9 mouse cellular contexts compared by ENCODE assay signal in the genomic region with DNA sequence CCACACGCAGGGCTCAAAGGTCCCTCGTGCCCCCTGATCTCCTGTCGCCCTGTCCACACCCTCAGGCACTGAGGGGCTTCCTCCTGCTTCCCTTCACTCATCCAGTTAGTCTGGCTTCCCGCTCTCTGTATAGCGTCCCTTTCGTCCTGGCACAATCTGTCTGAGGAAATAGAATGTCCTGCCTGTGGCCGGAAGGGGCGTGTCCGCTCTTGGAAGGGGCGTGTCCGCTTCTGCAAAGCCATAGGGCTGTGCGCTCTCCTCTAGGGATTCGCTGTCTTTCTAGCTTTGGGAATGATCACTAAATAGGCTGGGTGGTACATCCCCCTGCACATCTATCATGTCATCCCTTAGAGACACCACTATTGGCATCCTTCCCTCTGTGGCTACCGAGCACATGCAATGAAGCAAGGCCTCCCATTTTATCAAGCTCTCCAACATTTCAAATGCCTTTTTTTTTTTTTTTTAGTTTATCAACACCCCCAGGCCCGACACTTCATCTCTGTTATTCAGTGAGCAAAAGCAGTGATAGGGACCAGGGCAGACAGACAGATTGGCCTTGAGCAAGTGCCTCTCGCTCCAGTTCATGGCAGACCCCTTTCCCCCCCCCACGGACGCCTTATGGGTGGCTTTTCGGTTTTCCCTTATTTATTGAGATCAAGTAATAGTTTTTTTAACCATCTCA. TPM values are rescaled to one million over a fixed set of nuclear protein-coding genes. Genes with fewer than 3 reads are reported as not detected.
DNase-seq lines count a peak whose midpoint lies in the region; ATAC-seq and TF ChIP-seq lines count a peak whose summit lies in the region.
"Had no signal": no experiment of that assay in that cellular context is flagged by ENCODE, and none has a peak within 500 bp of the region (broad histone marks: within the 10 kb centered on the region; RNA-seq: fewer than 3 reads in every experiment).

No protein-coding gene starts in this region.

- TF ChIP-seq CTCF in ES-Bruce4 (IDR thresholded peaks at IDR 0.05; ENCODE audit: low read depth, low read length) = no peak
- no peak for TF ChIP-seq CTCF in liver, postnatal 0 days (IDR thresholded peaks at IDR 0.05; ENCODE audit: low read depth)

- TF ChIP-seq EP300 in ES-Bruce4 (IDR thresholded peaks at IDR 0.05; ENCODE audit: insufficient read depth, low read depth, low read length) = no peak
- no peak for TF ChIP-seq EP300 in liver, postnatal 0 days (IDR thresholded peaks at IDR 0.05; ENCODE audit: low read depth)

- peaks cover 12% of the 10 kb centered on the region for H3K4me1 ChIP-seq in heart, embryonic 10.5 days
- no peaks in the 10 kb centered on the region for H3K4me1 ChIP-seq in ES-Bruce4 (ENCODE audit: control insufficient read depth, insufficient read depth, low read length)
- H3K4me1 ChIP-seq in heart, embryonic 16.5 days (ENCODE audit: control insufficient read depth, insufficient read depth, low read length) = no peaks in the 10 kb centered on the region; the same call in 1 of the 2 replicates
- peaks cover 17% of the 10 kb centered on the region for H3K4me1 ChIP-seq in liver, postnatal 0 days (ENCODE audit: insufficient read depth)

- H3K9ac ChIP-seq in ES-Bruce4 (ENCODE audit: low read depth, poor library complexity, severe bottlenecking) = no peak overlapping the region
- H3K9ac ChIP-seq in heart, embryonic 16.5 days (ENCODE audit: low read length) = 0 out of 2 replicates have a peak overlapping the region, but pooled peaks have one; percentile 8
- H3K9ac ChIP-seq in liver, postnatal 0 days (replicated peaks) = no peak overlapping the region

- H3K36me3 ChIP-seq in heart, embryonic 10.5 days = no peaks in the 10 kb centered on the region
- no peaks in the 10 kb centered on the region for H3K36me3 ChIP-seq in ES-Bruce4 (ENCODE audit: control insufficient read depth, insufficient read depth, low read length, poor library complexity, severe bottlenecking)
- no peaks in the 10 kb centered on the region for H3K36me3 ChIP-seq in heart, embryonic 16.5 days (ENCODE audit: control insufficient read depth, insufficient read depth)
- H3K36me3 ChIP-seq in liver, postnatal 0 days (replicated peaks; ENCODE audit: insufficient read depth, low read length) = no peaks in the 10 kb centered on the region

- intact Hi-C loops in gastrocnemius, postnatal 14 days (cut with DNase I; ENCODE audit: low total_unique reads) = no loop called here

- no peak for TF ChIP-seq POLR2A in ES-Bruce4 (IDR thresholded peaks at IDR 0.05; ENCODE audit: insufficient read depth, low read length)

- no peaks in the 10 kb centered on the region for H3K27me3 ChIP-seq in heart, embryonic 10.5 days (ENCODE audit: insufficient read depth, poor library complexity, severe bottlenecking)
- no peaks in the 10 kb centered on the region for H3K27me3 ChIP-seq in ES-Bruce4 (ENCODE audit: control insufficient read depth, insufficient read depth, low read length, poor library complexity, severe bottlenecking)
- no peaks in the 10 kb centered on the region for H3K27me3 ChIP-seq in heart, embryonic 16.5 days (ENCODE audit: control insufficient read depth, insufficient read depth, low read length)
- H3K27me3 ChIP-seq in liver, postnatal 0 days (ENCODE audit: insufficient read depth, low read length) = no peaks in the 10 kb centered on the region
- H3K27me3 ChIP-seq: CH12.LX had no signal

- peak overlapping the region; percentile 67 for H3K27ac ChIP-seq in heart, embryonic 10.5 days
- no peak overlapping the region for H3K27ac ChIP-seq in ES-Bruce4 (ENCODE audit: insufficient read depth, low read length)
- no peak overlapping the region for H3K27ac ChIP-seq in heart, embryonic 16.5 days (ENCODE audit: low read length)
- H3K27ac ChIP-seq in liver, postnatal 0 days (ENCODE audit: low read depth) = 0 out of 2 replicates have a peak overlapping the region, but pooled peaks have one; percentile 7

- H3K4me3 ChIP-seq in heart, embryonic 10.5 days = peak overlapping the region; percentile 46
- H3K4me3 ChIP-seq in ES-Bruce4 (ENCODE audit: low read depth, low read length) = peak overlapping the region; percentile 61
- peak overlapping the region; percentile 8 for H3K4me3 ChIP-seq in heart, embryonic 16.5 days (ENCODE audit: low read length)
- peak overlapping the region; percentile 21 for H3K4me3 ChIP-seq in liver, postnatal 0 days (ENCODE audit: low read depth, low read length)

- WGBS in heart, embryonic 10.5 days = 45% methylated on average over 19 of the region's 19 CpGs
- WGBS in heart, embryonic 16.5 days = 40% methylated on average over 19 of the region's 19 CpGs
- 28% methylated on average over 19 of the region's 19 CpGs for WGBS in liver, postnatal 0 days (ENCODE audit: insufficient replicate concordance)

- peak overlapping the region; percentile 47 for H3K4me2 ChIP-seq in heart, embryonic 16.5 days (ENCODE audit: low read depth, low read length)
- peak overlapping the region; percentile 65 for H3K4me2 ChIP-seq in liver, postnatal 0 days (ENCODE audit: low read depth, low read length)

- peak; percentile 23; the same call in 1 of the 2 replicates for ATAC-seq in heart, embryonic 16.5 days (replicated peaks; ENCODE audit: extremely low read depth, insufficient read depth, low FRiP score)
- ATAC-seq in liver, postnatal 0 days = peak; percentile 63

- H3K9me3 ChIP-seq in heart, embryonic 10.5 days = no peaks in the 10 kb centered on the region
- no peaks in the 10 kb centered on the region for H3K9me3 ChIP-seq in ES-Bruce4 (replicated peaks; ENCODE audit: control insufficient read depth, insufficient read depth, low read length, poor library complexity, severe bottlenecking)
- no peaks in the 10 kb centered on the region for H3K9me3 ChIP-seq in heart, embryonic 16.5 days (replicated peaks; ENCODE audit: control insufficient read depth, low read length)
- no peaks in the 10 kb centered on the region for H3K9me3 ChIP-seq in liver, postnatal 0 days (ENCODE audit: low read length)

- DNase-seq in heart, embryonic 10.5 days (ENCODE audit: low spot score) = peak; percentile 83
- no peak for DNase-seq in heart, adult 11 months
- DNase-seq in liver, postnatal 0 days = peak; percentile 75
- DNase-seq in thymus, postnatal 4 days = peak; percentile 54
- DNase-seq in adrenal gland, adult 18-20 months (ENCODE audit: low spot score in 2 of 2) = no peak
- no peak for DNase-seq in gastrocnemius, postnatal 14 days

RNA-seq across cellular contexts. Expression of gene Plekhs1, which starts 13.6 kb away (rescaled TPM):
- not detected in 2 replicates for polyA plus RNA-seq in heart, embryonic 10.5 days (2016; fragmentation: Nextera tagmentation; extraction: Ambion mirVana)
- polyA plus RNA-seq in ES-Bruce4 (2011; ENCODE audit: insufficient read depth, insufficient read length, low read depth, missing spikeins) = 0.33 TPM in 1 of 2 replicates, not detected in the other
- 0.06 and 0.09 TPM in 2 replicates for polyA plus RNA-seq in heart, embryonic 16.5 days (2015; fragmentation: Nextera tagmentation; extraction: Ambion mirVana)
- not detected in 2 replicates for polyA plus RNA-seq in liver, postnatal 0 days (2015; fragmentation: Nextera tagmentation; extraction: Ambion mirVana)
- total RNA-seq in adrenal gland, adult 18-20 months (2021) = not detected
- under 1 TPM; 0.09 to 0.21 TPM for total RNA-seq in gastrocnemius, postnatal 14 days (2021)
- total RNA-seq: CH12.LX had no signal

Comparison
In these comparisons a context has a peak if more than half of its experiments do, and no peak if none do; other contexts are left out.
1. DNase-seq: peak in heart, embryonic 10.5 days (single experiment), liver, postnatal 0 days (single experiment) and thymus, postnatal 4 days (single experiment); none in heart, adult 11 months (single experiment), adrenal gland, adult 18-20 months (0 of 2) and gastrocnemius, postnatal 14 days (single experiment).
2. H3K27ac ChIP-seq: peak in heart, embryonic 10.5 days (single experiment) and liver, postnatal 0 days (single experiment); none in ES-Bruce4 (single experiment) and heart, embryonic 16.5 days (single experiment).
3. H3K4me3 ChIP-seq: peak in every context shown above with its lines; median percentile 61 in ES-Bruce4; 46 in heart, embryonic 10.5 days; 21 in liver, postnatal 0 days; 8 in heart, embryonic 16.5 days.